Mouse (Mus musculus) cerebellum, adult 9-10 months (tissue): Measurements from ENCODE around the gene Gm11758.
"Not testable (repeated sequence)": the region's sequence is repeated elsewhere in the genome, so short reads cannot be mapped to it uniquely, and the experiment has no call there.

Source experiments
- DNase-seq: peaks from one replicate; pipeline ENCODE4 v3.0.0; 2022

The Gm11758 gene

DNA sequence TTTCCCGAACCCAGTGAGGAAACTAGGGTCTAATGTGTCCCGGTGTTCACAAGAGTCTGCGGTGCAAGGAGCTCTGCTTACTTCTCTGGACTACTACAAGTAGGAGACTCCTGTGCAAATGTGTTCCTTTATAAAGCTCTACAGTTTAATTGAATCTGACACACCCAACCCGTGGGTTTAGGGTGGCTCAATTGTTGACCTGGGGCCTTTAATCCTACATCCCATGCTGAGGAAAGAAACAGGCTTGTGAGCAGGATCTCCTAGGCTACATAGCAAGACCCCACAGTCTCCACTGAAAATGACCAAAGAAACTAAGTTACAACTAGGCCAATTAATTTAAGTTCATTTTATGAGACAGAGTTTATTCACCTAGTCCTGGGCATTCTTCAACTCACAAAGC lies at the start of gene Gm11758:
Gene Gm11758, minus strand, starts transcription at position 101 of the 400 bp plus-strand sequence.
- DNase-seq = not testable (repeated sequence)

DNA sequence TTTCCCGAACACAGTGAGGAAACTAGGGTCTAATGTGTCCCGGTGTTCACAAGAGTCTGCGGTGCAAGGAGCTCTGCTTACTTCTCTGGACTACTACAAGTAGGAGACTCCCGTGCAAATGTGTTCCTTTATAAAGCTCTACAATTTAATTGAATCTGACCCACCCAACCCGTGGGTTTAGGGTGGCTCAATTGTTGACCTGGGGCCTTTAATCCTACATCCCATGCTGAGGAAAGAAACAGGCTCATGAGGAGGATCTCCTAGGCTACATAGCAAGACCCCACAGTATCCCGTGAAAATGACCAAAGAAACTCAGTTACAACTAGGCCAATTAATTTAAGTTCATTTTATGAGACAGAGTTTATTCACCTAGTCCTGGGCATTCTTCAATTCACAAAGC lies 44.6 kb upstream of the Gm11758 start, which contains the start of gene Gm11756:
Gene Gm11756, minus strand, starts transcription at position 101 of the 400 bp plus-strand sequence.
- not testable (repeated sequence) for DNase-seq

GRCm38 (mm10) chr4:73905853-73906252 lies 29.8 kb upstream of the Gm11758 start, which contains the start of gene Gm13871:
Gene Gm13871 (minus strand): TSS chr4:73905953.
- DNase-seq = not testable (repeated sequence)

DNA sequence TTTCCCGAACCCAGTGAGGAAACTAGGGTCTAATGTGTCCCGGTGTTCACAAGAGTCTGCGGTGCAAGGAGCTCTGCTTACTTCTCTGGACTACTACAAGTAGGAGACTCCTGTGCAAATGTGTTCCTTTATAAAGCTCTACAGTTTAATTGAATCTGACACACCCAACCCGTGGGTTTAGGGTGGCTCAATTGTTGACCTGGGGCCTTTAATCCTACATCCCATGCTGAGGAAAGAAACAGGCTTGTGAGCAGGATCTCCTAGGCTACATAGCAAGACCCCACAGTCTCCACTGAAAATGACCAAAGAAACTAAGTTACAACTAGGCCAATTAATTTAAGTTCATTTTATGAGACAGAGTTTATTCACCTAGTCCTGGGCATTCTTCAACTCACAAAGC lies 14.9 kb upstream of the Gm11758 start, which contains the start of gene Gm11757:
Gene Gm11757, minus strand, starts transcription at position 101 of the 400 bp plus-strand sequence.
- not testable (repeated sequence) for DNase-seq

GRCm38 (mm10) chr4:73826587-73826986 lies 49.5 kb downstream of the Gm11758 start:
- no peak for DNase-seq
